Mouse (Mus musculus) thymus, postnatal 10 days (tissue): ENCODE data around the gene Uqcc1.
"Not testable (repeated sequence)": the region's sequence is repeated elsewhere in the genome, so short reads cannot be mapped to it uniquely, and the experiment has no call there.

Experiments used
- DNase-seq, 2 experiments: peaks; one replicate each; pipeline ENCODE4 v3.0.0; 2021; ENCODE audit warnings: low spot score in 2 of 2

Uqcc1 gene

DNA sequence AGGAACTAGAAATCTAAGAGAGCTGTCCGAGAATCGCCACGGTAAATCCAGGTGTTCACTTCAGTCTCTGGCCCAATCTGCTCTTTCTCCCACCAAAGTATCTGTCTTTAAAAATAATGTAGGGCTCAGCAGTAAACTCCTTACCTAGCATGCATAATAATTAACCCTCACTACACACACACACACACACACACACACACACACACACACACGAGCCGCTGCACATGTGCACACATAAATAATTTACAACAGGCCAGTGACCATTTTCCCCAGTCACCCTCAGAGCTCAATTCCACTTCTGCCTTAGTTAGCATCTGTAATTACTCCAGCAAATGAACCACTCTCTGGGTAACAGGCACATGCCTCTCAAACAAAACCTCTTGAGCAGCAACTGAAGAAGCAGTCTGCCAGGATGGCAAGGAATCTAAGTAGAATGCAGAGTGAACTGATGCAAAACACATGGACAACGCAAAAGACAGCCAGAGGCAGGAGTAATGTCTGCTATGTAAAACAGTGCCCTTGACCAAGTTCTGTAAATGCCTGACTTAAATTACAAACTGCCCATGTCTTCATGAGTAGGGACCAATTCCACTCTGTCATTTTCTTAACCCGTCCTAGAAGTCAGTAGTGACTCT is 1.3 kb downstream of the Uqcc1 start:
- DNase-seq, result no peak

DNA sequence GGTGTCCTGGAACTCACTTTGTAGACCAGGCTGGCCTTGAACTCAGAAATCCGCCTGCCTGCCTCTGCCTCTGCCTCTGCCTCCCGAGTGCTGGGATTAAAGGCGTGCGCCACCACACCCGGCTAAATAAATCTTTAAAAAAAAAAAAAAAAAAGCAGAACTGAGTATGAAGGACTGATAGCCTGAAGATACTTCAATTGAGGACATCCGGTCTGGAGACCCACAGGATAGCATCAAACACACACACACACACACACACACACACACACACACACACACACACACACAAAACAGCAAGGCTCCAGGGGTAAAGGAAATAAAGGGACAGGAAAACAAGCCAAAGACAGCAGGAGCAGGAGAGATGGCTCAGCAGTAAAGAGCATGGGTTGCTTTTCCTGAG is 4.9 kb downstream of the Uqcc1 start:
- not testable (repeated sequence) for DNase-seq

DNA sequence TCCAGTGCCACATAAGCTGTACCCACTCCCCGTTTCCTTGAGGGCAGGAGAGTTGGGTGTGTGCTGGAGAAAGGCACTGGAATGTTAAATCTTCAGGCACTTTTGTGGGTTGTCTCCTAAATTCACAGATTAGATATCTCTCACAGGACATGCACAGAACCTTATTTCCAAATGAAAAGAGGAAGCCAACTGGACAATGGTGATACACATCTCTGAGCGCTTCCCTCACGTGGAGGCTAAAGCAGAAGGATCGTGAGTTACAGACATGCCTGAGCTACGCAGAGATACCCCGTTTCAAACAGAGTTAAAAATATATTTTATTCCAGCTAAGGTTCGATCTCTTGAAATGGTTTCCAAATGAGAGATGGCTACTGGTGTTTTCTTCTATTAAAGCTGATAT is 7.0 kb downstream of the Uqcc1 start:
- DNase-seq, result no peak

DNA sequence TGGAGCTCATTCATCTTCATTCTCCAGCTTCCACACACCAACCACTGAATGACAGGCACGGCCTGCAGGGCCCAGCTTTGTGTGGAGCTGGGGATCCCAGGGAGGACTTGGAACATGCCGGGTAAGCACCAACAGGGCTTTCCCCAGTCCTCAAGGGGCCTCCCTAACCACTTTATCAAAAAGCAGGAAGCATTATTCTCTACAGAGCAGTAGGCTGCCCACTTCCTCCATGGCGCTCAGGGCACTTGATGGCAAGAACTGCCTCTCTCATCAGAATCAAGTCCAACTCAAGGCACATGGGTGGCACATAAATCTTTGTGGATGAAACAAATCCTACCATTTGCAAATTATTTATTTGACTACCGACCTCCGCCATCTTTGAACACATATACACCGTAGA is 15.4 kb downstream of the Uqcc1 start:
- DNase-seq, result no peak

DNA sequence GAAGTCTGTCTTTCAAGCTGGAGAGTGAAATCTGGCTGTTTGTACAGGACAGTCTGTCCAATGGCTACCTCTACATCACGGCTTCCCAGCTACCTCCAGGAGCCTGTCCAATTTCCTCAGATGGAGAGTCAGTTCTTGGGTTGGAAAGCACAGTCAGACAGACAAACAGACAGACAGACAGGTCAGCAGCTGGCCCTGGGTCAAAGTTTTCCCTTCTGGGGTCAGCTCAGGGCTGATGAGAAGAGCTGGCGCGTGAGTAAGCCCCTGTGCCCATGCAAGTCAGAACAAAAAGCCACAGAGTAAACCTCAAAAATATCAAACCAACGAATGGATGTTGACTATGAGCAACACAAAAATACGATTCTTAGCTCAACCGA is 26.5 kb downstream of the Uqcc1 start:
- DNase-seq, result no peak

DNA sequence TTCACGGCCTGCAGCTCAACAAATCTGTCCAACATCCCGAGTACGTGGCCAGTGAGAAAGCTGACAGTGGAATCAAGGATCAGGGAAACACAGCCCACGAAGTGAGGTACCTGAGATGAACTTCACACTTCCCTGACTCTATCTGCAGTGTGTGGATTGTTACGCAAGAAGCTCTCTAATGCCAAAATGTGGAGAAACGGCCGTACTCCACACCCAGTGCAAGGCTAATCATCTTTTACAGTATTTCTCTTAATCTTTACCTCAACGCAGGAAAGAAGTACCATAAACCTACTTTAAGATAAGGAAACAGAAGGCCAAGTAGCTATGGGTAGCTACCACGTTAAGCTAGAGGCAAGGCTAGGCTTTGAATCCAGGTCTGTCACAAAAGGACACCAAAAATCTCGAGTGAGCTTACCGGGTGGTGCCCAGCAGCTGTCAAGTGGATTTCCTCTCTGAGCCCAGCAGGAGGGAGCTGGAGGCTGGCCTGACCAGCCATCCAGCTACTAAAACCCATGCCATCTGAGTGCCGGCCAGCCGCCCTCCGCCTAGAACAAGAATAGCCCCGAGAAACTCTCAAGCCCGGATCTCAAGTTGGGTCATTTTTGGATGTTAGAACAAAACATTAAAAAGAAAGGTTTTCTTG is 27.0 kb downstream of the Uqcc1 start:
- DNase-seq, result no peak

DNA sequence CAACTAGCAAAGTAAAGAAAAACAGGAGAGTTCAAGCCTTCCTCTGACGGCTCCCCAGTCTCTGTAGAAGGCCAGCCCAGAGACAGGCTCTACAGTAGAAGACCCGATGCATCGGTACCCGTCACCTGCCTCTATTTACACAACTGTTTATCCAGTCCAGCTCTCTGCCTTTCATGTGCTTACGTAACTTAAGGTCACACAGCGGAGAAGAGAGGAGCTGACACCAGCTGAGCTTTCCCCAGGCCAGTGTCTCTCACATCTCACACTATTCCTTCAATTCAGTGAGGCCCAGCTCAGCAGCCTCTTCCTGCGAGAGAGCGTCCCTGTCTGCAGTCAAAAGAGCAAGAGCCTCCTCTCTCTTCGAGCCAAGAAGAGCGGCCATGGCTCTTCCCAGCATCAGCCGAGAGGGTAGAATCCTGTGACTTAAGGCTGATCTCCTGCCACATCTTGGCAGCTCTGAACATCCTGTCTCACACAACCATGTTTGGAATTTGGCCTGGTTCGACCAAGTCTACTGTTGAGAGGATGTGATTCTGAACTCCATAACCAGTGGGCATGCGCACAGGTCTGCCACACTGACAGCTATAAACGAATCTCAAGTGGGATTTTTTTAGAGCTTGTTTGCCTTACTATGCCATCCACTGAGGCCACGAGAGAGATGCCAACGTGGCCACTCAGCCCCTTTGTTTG is 34.9 kb downstream of the Uqcc1 start:
- no peak for DNase-seq

DNA sequence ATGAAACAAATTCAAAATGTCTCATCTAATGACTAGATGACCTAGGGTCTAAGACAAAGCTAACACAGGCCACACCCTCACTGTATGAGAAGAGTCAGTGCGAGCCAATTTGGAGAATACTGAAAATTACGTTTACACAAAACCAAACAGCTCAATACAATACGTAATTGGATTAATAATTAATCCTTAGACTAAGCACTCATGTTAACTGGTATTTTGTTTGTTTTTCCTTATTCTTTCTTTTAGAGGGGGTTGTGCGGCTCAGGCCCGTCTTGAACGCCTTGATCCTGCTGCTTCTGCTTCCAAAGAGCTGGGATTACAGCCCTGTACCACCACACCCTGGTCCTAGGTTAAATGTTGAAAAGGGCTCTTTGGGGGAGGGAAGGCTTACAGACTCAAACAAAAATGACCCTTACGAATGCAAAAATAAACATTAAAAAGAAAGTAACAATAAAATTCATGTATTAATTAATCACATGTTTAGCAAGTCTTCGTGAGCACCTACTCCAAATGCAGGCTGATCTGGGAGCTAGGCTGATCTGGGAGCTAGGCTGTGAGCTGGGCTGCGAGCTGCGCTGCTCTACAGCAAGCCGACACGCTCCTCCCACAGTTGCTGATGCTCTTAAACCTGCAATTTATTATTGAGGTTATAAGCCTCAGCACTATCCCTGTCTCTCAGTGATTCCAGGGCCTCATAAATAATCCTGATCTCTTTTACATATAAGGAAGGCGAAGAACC is 35.6 kb downstream of the Uqcc1 start:
- no peak for DNase-seq

DNA sequence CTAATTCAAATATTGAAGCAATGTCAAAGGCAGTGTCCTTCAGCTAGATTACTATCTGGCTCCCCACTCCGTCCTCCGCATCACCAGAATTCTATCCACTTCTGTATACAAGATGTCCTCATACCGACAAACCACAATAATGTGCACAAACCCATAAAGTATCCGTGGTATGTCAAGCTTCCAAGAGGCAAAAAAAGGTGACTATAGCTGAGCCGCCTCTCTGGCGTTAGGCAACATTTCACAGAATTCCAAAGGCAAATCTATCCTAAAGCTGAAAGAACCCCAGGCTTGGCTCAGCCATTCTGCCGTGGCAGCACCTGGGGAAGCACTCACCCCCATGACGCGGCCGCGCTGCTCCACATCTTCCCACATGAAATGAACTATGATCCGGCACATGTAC is 43.3 kb downstream of the Uqcc1 start:
- DNase-seq, result no peak

DNA sequence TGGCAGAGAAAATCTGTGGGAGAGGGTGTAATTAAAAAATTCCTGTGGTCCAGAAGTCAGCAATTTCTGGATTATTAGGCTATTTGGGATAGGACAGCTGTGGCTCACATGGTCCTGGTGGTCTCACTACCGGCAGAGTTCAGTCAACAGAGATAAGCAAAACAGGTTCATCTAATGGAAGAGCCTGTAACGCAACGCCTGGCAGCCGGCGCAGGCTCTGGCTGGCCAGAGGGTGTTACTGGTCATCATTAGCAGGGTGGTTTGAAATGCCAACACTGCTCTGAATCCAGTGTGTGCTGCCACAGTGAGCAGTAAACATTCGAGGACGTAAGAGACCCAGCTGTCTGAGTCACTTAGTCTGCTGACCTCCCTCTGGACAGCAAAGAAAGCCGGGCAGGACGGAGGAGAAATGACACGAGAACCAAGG is 44.8 kb downstream of the Uqcc1 start:
- DNase-seq, result no peak

DNA sequence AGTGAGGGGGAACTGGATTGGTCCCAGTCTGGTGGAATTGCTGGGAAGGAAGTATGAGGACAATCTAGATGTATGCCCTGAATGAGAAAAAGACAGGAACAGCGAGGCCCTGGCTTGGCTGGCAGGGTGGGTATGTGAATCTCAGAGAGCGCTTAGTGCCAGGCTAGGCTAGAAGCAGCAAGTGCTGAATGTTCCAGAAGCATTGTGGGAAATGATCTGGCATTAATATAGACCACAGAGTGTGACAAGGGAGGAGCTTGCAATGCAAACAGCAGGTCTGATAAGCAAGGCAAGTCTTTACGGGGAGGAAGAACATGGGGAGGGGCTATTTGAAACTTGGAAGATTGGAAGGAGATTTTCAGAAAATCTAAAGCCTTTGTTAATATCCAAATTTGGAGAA is 48.0 kb downstream of the Uqcc1 start:
- no peak for DNase-seq

DNA sequence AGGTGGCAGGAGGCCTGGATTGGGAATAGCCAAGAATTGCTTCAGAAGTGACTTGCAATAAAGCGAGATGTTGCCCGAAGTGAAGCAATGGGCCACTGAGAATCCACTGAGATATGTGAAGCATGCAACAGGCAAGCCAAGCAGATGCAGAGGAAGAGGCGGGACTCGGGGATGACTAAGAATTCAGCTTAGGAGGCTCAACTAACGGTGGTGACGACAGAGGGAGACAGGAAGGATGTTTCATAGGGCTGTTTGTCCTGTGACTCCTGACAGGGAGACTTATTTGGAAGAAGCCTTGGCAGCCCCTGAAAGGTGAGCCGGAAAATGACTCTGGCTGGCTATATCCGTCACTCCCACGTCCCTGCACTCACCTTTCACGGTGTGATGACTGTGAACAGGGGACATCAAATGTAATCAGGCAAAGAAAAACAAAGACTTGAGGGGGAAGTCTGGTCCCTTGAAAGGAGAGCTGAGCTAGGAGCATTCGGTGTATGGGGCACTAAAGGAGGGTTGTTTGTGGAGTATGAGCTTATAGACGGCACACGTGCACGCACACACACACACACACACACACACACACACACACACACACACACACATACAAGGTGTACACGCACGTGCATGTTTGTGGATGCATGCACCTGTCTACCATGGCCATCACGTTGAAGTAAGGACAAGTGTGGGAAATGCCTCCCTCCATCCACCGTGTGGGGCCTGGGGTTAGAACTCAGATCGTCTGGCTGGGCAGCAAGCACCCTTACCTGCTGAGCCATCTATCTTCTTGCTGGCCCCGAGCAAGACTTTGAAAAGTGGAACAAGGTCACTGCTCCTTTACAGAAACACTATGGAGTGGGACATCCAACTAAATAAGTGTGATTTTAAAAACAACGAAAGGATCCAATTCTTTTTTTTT is 50.9 kb downstream of the Uqcc1 start:
- DNase-seq, result no peak

DNA sequence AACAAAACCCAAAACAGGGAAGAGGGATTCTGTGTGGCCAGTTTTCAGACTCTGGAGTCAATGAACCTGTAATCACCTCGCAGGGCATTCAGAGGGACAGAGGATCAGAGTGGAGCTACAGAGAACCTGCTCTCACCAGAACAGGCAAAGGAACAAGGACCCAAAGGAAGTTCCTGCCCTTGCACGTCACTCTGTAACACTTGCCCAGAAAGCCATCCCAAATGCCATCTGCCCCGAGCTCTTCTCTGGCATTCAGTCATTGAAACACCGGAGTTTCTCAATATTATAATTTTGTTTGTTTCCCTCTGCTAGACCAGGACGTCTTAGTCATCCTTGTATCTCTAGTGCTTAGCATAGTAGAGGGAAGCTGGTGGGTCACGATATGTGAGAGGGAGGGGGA is 56.5 kb downstream of the Uqcc1 start:
- DNase-seq, result no peak

DNA sequence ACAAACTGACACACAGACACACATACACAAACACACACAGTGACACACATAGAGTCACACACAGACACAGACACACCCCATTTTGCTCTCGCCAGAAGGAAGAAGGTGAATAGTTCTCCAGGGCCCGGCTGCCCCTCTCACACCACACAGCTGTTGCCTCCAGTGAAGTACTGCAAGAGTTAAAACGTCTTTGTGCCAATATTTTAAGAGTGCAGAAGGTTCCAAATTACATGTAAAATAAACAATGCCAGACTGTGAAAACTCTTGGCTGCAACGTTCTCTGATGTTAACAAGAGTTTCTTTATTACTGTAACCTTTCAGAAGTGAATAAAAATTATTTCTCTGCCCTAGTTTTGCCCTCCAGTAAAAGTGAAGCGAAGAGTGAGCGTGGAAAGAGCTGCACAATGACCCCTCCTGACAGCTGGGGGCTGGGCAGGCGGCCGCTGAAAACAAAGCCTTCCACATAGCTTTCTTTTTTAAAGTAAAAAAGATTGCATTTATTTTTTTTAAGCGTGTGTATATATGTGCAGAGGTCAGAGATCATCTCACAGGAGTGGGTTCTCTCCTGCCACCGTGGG is 57.1 kb downstream of the Uqcc1 start:
- DNase-seq, result no peak

DNA sequence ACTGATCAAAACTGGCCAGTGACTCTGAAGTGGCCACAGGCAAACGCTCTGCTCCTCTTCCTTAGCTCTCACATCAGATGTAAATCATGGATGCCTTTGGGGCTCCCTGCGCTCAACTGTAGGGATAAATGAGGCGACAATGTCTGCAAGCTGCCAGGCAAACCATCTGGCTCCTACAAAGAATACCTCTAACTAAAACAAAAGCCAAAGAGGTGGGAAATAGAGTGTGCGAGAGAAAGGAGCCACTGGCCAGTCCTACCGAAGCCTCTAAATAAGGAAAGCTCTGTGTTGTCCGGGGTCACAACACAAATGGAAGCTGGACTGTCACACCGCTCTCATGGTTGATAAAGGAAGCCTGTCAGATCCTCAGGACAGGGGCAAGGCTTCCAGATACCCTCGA is 57.6 kb downstream of the Uqcc1 start:
- DNase-seq, result no peak

DNA sequence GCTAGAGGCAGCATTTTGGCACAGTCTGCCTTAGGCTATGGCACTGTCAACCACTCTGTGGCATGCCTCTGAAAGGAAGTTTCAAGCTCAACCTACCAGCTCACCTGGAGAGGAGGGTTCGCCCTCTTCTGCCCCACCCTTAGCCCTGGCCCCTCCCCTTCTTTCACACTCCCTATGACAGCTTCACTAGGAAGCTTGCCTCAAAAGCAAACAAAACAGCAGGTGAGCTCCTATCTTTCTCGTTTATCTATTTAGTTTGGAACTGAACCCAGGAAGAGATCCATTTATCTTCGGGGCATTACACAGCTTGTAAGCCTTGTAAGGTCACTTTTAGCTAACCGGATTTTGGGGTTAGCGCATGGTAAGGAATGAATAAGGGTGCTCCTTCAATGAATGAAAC is 60.3 kb downstream of the Uqcc1 start:
- no peak for DNase-seq

DNA sequence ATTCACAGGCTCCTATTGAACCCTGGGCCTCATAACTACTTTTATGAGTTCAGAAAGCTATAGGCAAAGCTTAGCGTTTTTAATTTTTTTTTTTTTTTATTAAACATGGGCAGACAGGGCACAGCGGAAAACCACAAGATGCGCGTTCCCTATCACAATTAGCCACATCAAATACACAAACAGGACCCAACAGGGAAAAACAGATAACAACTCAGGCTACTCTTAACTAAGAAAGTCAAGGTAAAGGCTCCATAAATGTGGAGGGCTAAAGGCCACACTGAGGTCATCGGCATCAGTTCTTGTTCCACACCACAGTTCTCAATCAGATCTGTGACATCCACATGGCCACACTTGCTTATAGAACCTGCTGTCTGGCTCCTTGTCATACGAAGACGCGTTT is 61.8 kb downstream of the Uqcc1 start:
- DNase-seq, result no peak

DNA sequence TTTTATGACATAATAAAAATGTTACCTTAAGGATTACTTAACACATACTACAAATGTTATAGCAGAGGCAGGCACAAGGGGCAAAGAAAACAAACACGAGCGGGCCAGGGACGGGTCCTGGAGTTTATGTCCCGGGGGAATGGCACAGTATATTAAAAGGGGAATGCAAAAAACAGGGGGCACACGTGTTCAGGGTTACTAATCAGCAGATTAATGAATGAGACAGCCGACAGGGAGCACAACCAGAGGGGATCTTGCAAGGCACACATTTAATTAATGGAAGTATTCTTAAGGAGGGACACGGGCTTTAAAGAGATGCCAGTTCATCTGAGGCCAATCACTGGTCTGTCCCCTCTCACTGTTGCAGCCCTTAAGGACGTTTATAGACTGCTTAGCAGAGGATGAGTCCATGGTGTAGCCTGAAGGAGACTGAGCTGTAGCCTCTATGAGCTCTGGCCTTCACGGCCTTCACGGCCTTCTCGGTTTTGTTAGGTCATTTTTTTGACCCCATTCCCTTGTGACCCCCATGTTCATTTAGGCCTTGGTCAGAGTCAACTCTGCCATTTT is 66.7 kb downstream of the Uqcc1 start:
- DNase-seq, result no peak

DNA sequence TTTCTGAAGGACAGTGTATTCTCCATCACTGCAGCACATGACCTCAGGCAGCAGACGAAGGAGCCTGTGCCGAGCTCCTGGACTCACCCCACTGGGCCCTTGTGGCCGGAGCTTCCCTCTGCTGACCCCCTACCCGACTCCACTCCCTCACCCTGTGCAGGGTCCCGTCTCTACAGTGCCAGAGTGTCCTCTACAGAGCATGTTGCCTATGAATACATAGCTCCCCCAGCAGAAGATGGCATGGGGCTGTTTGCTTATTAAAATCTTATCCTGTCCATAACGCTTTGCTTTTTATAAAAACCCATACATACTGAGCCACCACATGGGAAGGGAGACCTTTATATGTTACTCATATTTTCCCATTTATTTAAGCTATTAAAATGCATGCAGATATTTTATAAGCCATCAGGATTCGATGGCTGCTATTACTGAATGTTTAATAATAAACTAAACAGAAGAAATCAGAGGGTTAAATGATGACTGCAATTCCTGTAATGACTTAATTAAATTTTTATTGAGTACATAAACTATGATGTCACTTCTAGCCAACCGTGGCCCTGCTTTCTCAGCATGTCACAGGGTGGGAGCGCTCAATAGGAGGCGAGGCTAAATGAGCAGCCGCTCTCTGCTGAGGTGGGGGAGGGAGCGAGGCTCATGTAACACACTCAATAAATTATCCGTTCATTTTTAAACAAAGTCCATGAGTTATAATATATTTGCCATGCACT is 67.4 kb downstream of the Uqcc1 start:
- DNase-seq, result no peak

DNA sequence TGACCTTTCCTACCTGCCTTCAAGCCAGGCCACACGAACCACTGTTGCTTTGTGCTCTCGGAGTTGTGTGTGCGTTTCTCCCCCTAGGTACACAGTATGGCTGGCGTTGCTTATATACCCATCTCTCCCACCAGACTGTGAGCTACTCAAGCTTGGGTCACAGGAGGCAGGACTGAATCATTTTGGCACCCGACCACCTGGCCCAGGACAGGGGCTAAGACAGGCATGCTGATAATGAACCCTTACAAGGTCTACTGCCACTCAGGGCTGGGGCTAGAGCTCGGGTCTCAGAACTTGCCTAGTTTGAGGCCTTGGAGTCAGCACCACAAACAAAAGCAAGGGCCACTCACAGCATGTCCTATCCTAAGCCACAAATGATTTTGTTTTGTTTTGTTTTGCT is 68.5 kb downstream of the Uqcc1 start:
- DNase-seq, result no peak
